Mouse (Mus musculus) thymus, postnatal 4 days (tissue): Measurements from ENCODE around the gene Stmn3.
A peak's percentile ranks its signal among the peaks of the same experiment; 100 is the strongest.

Experiments
- DNase-seq: peaks from one replicate; pipeline ENCODE4 v3.0.0; 2021

Stmn3 gene

DNA sequence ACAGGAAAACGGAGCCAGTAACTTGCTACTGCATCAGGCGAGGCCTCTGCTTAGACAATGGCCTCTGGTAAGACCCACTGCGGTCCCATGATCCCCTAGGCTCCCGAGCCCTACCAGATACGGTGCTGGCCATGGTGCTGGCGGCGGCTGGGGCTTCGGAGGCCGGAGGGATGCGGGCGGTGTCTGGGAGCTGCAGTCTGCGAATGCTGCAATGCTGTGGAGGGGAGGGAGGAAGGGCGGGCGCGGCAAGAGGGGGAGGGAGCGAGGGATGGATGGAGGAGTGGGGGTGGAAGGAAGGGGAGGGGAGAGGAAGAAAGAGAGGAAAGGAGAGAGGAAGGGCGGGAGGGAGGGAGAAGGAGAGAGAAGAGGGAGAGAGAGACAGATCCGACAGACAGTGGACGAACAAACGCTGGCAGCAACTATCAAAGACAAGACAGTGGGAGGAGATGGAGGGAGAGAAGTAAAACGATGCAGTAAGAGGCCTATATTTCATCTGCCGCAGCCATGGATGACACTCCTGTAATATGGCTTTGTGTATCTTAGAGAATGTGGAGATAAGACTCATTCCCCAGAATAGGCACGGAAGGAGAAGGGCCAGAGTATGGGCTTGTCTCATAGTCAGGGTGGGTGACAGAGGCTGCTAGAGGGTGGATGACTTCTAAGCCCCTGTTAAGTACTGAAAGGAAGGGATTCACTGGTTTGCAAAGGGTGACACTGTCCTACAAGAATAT lies at the start of gene Stmn3:
TSS of gene Stmn3 (minus strand) at position 421 of the 731 bp plus-strand sequence.
- peak; percentile 44 for DNase-seq

DNA sequence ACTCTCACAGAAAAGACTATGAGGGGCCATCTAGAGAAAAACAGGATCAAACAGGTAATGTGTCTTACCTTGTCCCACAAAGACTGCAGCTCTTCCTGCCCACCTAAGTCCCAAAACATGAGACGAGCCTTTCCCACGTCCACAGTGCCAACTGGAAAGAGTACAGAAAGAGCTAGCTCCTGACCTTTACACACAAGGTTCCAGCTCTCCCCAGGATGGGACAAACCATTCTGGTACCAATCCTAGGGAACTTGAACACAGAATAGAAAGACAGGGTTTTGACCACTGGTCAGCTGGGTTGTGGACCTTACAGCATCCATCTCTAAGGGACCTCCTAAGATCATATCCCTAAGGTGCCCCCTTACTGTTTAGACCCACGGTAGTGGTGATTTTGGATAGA lies 49.6 kb upstream of the Stmn3 start:
- no peak for DNase-seq

DNA sequence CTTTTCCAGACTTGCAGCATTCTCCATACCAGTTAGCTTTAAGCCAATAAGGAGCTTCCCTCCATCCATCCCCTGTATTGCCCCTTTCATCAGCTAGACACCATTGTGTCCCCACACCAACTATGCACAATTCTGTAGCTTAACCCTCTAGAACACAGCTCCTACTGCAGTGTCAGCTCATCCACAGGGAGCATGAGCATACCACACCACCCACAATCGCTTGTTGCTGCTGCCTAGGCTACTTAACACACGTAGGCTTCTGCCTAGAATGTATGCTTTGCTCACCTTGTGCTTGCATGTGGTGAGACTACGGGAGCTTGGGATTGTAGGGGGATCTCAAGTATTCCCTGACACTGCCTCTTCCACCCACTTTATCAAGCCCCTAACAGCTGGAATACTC lies 42.5 kb upstream of the Stmn3 start:
- DNase-seq: no peak

DNA sequence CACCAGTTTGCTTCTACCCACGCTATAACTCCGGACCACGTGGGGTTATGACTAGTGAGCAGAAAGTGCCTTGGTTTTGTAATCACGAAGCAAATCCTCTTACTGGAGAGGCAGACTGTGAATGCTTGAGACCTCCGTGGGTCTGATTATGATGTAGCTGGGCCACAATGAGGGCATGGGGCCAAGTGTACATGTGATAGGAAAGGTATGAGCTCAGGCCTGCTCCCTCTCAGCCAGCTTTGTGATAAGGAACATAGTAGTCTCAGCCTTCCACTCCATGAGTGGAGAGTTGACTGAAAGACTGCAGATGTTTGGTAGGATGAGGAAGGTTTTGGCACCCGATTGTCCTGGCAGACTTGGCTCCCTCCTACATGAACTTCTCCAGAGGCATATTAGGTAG lies 28.5 kb upstream of the Stmn3 start:
- DNase-seq: no peak

DNA sequence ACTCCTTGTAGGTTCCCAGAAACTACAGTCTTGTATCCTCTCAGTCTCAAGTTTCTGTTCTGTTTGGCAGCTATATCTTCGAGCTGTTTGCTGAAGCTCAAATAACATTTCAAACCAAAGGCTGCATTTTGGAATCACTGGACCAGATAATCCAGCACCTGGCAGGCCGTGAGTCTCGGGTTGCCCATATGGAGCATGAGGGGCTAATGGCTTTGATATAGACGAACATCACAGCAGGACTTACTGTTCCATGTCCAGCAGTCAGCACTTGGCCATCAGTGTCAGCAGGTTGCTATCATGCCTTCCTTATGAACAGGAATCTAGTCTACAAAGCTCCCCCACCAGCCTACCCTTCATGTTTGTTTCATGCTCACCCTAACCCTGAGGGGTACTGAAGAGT lies 26.1 kb upstream of the Stmn3 start:
- DNase-seq: no peak

DNA sequence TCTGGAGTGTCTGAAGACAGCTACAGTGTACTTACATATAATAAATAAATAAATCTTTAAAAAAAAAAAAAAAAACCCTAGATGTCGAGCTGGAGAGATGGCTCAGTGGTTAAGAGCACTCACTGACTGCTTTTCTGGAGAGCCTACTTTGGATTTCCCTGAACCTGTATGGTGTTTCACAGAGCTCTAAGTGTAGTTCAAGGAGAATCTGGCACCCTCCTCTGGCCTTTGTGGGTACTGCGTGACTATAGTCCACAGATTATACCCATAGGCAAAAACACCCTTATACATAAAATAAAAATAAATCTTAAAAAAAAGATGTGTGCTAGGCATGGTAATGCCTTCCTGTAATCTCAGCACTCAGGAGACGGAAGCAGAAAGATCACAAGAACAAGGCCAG lies 19.7 kb upstream of the Stmn3 start:
- peak; percentile 83 for DNase-seq

DNA sequence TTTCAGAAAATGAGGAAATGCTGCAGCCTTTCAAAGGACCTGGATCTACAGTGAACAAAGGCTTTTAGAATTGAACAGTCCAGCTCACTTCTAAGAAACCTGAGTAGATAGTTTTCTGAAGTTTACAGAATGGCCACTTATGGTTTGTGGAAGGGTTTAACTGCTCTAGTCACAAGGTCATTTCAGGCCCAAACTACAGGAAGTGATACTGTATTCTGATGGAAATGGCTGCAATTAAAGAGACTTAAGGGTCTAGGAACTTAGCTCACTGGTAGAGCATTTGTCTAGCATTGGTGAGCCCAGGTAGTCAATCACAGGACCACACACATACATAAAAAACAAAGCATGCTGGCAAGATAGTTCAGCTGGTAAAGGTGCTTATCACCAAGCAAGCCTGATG lies 18.2 kb upstream of the Stmn3 start:
- DNase-seq: no peak

DNA sequence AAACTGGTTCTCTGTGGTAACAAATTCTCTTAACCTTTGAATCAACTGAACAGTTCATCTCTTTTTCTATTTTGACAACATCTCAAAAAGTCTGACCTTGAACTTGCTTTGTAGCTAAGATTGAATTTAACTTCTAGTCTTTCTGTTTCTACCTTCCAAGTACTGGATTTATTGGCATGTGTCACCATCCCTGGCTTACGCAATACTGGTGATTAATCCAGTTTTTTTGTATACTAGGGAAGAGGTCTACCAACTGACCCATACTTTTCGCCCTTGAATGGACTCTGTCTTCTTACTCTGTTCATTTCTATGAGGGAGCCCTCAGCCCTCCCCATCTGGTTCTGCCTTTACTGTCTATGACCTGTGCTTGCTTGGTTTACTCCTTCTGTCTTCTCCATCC lies 11.8 kb upstream of the Stmn3 start:
- no peak for DNase-seq

DNA sequence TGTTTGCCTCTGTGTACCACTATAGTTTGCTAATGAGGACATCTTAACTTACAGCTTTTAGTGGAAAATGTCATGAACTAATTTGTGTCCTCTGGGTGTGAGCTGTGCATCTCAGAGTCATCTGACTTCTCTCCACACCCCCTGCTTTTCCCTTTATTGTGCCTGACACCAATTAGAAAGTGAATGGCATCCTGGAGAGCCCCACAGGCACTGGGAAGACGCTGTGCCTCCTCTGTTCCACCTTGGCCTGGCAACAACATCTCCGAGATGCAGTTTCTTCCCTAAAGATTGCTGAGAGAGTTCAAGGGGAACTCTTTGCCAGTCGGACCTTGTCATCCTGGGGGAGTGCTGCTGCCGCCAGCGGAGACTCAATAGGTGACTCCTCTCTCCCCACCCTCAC lies 7.8 kb upstream of the Stmn3 start:
- no peak for DNase-seq

DNA sequence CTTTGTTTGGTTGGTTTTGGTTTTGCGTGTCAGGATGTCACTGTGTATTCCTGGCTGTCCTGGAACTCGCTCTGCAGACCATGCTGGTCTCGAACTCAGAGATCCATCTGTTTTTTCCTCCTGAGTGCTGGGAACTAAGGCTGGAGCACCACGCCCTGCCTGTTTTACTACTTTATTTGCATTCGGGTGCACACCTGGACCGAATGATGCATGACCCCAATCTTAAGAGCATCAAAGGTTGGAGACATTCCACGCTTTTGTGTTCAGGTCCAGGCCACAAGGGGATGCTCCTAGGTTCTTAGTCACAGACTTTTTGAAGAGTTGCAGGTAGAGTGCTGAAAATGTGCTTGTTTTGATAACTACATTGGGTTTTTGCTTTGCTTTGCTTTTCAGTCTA lies 5.8 kb upstream of the Stmn3 start:
- DNase-seq: no peak

DNA sequence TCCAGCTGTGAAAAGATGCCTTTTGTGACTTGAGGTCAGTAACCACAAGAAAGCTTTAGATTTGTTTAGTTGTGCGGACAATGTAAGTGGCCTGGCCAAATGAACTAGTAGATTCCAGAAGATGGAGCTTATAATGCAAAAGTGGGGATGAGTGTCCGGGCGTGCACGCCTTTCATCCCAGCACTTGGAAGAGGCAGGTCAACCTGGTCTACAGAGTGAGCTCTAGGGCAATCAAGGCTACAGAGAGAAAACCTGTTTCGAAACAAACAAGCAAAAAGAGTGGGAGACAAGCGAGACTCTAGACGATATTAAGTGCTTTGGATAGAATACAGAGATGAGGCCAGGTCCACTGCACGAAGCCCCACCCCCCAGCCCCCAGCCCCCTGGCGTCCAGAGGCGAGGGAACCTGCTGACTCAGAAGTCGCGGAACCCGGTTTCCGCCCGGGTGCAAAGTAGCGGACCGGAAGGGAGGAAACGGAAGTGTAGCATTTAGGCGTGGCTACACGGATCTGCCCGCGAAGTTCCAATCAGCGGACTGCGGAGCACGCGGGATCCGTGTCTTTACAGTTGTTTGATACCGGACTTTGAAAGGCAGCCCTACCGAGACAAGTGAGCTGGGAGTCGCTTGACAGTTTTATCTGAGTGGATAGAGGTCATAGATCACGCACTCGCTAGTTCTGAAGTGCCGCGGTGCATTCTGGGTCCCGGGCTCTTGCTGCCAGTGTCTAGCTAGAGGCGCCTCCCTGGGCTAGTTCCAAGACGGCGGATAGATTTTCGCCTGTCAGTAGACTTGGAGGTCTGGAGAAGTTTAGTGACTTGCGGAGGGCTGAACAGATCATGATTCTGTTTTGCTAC lies 5.2 kb upstream of the Stmn3 start, which contains the start of gene Rtel1:
TSS of gene Rtel1 (plus strand) at position 492 of the 855 bp plus-strand sequence.
- DNase-seq: peak; percentile 87

DNA sequence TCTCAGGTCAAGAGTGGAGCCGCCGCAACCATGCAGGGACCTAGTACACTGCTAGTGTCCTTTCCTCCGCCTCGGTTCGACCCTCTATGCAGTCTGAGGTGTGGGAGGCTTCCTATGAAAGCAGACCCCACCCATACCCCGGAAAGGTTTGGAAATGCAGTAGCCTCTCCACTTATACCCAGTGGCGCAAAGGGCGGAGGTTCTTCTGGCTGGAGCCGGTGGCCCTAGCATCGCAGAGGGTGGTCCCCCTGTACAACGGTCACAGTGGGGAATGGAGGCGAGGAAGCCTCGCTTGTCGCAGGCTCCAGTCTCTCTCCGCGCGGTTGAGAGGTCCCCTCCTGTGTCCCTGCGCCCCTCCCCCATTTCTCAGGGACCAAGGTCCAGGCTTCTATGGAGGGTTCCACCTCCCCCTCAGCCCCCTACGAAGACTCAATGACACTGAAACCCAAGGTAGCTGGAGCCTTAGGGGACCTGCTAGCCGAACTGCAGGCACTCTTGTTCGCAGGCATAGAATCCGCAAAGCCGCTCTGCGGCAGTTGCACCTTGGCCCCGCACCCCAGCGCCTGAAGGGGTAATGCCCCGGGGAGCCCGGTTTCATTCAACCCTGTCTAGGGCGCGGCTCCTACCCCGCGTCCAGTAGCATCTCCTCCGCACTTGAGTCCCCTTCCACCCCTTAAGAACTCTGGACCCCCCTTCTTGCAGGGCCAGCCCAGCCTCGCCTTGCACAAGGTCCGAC lies 788 bp downstream of the Stmn3 start:
- DNase-seq: peak; percentile 18

DNA sequence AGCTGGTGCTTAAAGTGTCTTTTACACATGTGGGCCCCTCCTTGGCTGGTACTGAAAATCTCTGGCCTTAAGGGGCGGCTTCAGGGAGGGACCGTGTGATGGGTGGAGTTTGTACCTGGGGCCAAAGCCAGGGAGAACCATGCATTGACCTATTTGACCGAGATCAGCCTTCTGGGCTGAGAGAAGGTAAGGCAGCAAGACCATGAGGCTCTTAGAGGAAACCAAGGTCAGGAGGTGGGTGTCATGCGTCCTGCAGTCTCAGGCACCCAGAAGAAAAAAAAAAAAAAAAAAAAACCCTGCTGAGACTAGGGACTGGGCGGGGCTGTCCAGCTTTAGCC lies 1.3 kb downstream of the Stmn3 start:
- DNase-seq: no peak

DNA sequence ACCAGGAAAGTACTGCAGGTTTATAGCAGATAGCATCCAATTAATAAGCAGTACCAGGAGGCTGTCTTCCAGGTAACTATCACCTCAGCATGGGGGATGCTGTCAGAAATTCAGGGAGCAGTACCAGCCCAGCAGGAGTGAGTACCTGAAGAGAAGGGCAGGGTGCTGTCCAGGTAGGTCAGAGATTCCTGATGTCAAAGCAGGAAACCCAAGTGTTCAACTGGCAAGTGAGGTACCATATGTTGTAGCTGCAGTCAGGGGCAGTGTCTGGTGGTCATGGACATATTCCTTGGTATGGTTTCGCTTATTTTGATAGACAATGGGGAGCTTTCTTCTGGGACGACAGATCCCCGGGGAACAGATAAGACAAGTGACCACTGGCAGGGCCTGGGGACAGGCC lies 1.9 kb downstream of the Stmn3 start:
- no peak for DNase-seq

DNA sequence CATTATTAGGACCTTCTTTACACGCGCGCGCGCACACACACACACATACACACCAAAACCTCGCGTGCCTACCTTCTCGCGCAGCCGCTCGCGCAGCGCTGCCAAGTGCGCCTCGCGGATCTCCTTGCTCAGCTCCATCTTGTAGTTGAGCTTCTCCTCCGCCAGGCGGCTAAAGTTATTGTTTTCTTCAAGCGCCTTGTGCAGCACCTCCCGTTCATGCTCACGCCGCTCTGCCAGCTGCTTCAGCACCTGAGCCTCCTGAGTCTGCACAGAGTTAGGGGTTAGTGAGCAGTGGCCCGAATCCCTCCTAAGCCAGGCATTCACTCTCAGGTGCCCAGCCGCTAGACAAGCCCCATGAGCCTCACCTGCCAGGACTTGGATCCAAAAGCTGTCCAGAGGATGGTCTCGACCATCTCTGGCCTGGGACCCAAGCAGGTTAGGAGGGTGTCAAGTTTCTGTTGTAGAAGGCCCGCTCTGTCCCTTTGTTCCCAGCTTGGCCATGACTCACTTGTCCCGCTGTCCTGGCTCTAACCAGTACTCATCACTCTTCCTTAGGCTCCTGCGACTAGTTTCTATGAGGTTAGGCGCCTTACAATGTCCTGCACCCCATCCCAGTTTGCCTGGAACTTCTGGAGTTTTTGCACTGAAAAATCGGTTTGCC lies 7.0 kb downstream of the Stmn3 start:
- peak; percentile 83 for DNase-seq

DNA sequence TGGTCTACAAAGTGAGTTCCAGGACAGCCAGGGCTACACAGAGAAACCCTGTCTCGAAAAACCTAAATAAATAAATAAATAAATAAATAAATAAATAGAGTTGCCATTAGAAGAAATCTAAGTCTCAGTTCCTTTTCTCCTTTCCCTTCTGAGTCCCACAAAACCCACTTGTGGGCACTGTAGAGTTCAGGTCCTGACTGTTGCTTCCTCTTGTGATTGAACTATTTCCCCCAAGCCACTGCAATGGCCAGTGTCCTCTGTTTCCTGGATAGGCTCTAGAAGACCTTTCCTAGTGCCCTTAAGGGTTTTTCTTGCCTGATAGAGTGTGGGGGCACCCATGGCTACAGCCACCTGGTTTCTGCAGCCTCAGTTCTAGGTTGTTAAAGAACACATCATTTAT lies 9.4 kb downstream of the Stmn3 start:
- DNase-seq: no peak

DNA sequence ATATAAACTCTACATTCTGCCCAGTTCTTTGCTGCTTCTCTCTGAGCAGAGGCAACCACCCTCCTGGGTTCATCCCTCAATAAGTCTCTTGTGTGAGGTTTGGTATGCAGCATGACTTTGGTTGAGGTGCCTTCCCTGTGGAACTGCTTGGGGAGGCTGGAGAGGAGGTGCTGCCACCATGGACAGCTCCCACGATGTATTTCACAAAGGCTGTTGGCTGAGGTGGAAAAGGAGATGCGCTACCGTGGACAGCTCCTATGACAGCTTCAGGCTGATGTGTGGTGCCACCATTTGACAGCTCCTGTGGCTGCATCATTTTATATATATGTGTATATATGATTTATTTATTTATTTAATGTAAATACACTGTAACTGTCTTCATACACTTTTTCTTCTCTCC lies 12.3 kb downstream of the Stmn3 start:
- peak; percentile 55 for DNase-seq

DNA sequence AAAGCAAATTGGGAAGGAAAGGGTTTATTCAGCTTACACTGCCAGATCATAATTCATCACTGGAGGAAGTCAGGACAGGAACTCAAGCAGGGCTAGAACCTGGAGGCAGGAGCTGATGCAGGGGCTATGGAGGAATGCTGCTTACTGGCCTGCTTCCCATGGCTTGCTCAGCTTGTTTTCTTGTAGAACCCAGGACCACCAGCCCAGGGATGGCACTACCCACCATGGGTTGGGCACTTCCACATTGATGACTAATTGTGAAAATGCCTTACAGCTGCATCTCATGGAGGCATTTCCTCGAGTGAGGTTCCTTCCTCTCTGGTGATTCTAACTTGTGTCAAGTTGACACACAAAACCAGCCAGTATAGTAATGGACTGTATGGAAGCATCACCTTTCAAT lies 23.4 kb downstream of the Stmn3 start:
- DNase-seq: no peak

DNA sequence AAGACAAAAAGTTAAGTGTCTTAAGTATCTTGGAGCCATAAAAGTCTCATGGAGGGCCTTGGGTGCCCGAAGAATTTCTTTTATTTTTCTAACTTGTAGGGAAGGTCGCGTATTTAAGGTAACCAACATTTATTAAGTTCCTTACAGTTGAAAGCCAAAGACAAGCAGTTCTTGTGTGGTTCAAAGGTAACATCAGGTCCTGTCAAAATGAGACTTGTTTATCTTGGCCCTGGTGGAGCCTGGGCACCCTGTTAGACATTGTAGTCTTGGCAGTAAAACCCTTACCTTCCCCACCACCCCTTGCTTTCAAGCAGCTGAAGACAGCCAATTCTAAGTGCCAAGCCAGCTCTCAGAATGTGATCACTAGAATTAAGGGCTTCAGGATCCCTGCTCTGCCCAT lies 25.6 kb downstream of the Stmn3 start:
- DNase-seq: no peak

DNA sequence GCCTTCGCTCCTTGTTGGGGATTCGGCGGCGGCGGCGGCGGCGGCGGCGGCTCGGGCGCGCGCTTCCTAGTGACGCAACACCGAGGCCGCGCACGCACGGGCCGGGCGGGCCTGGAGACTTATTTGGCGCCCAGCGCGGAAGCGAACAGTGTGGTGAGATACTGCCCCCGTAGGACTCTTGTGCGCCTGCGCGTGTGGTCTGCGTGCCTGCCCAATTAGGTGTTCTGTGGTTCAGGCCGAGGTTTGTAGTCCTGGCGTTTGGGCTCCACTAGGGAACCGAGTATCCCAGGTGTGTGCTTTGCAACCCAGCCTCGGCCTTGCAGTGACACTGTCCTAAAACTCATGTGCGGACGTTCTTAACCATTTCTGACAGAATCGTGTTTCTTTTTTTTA lies 26.3 kb downstream of the Stmn3 start, which contains the start of gene Gmeb2:
TSS of gene Gmeb2 (minus strand) at position 78 of the 393 bp plus-strand sequence.
- DNase-seq: peak; percentile 93

DNA sequence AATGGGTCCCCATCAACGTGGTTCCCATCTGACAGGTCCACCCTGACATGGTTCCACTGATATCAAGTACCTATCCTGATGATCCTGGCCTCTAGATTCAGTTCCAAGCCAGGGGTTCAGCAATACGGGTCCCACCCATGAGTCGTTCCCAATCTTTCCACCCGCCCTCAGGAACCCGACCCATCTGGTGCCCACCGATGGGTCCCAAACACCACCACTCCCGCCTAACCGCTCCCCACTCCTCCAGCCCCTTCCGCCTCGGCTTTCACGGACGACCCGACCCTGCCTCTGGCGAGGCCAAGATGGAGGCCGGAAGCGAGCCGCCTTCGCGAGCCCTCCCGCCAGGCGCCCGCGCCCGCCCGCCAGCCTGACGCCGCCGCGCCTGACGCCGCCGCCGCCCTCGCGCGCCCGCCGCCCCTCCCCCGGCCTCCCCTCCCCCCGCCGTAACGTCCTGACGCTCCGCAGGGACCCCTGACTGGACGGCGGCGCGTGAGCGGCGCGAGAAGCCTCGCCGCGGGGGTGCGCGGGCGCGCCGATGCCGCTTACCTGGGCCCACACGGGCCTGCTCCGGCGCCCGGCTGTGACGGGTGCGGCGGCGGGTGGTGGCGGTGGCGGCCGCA lies 26.9 kb downstream of the Stmn3 start:
- DNase-seq: peak; percentile 92

DNA sequence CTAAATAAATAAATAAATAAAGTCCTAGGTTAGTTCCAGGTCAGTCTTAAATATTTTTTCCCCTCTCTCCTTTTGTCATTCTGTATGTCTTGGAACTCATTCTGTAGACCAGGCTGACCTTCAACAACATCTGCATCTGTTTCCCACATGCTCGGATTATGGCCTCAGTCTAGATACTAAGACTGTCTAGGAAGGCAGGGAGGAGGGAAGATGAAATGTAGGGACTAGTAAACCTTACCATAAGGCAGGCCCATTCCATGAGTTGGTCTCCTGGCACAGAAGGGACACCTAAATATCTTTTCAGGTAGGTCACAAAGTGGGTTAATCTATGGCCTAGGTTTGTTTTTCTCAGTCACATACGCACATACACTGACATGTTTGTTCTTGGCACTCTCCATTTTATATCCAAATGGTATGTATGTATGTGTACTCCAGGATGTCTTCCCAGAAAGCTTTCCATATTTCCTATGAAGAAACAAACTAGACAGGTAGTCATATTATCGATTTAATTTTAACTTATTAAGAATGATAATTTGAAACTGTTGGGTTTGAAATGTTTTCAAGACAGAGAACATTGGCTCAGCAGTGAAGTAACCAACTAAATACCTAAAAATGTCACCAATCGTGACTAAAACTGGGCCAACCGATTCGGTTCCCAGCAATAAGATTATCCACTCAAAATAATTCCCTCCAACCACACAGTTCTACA lies 27.5 kb downstream of the Stmn3 start:
- no peak for DNase-seq
